Mouse (Mus musculus) ovary, adult 18-20 months (tissue): Measurements from ENCODE around the gene Eps15.

ENCODE experiments used
- DNase-seq: peaks from one replicate; pipeline ENCODE4 v3.0.0; 2022; ENCODE audit warnings: low spot score, mixed read lengths

The Eps15 gene

DNA sequence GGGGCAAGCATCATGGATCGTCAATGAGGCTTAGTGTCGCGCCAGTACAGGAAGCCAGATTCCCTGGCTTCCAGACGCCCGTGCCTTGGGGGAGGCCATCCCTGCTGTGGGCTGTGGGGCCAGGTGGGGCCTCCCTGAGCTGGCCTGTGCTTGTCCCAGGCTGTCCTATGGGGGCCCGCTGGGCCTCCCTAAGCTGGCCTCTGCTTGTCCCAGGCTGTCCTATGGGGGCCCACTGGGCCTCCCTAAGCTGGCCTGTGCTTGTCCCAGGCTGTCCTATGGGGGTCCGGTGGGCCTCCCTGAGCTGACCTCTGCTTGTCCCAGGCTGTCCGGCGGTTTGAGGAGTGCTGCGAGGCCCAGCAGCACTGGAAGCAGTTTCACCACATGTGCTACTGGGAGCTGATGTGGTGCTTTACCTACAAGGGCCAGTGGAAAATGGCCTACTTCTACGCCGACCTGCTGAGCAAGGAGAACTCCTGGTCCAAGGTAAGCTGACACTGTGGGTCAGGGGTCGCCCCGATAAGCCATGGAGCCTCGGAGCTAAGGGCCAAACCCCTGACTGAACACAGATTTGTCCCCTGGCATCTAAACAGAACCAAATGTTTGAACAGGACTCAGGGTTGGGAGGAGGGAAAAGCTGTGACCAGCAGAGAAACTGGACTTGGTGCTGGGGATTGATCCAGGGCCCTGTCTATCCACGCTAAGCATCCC, 152.8 kb downstream of the Eps15 start:
- DNase-seq, result no peak

DNA sequence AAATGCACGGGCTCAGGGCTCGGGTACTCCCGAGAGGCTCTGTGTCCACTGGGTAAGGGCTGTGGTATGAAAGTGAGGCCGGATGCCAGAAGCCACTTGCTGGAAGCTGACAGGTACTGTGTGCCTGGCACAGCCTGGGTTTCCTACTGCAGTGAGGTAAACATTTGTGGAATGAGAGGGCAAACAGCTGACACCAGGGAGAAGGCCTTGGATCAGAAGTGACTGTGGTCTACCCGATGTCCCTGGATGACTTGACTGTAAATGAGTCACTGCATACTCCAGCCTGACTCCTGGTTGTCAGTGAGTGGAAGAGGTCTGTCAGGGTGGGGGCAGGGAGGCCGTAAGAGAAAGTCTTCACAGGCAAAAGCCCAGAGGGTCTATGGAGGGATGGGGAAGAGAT, 153.6 kb downstream of the Eps15 start:
- DNase-seq, result no peak

DNA sequence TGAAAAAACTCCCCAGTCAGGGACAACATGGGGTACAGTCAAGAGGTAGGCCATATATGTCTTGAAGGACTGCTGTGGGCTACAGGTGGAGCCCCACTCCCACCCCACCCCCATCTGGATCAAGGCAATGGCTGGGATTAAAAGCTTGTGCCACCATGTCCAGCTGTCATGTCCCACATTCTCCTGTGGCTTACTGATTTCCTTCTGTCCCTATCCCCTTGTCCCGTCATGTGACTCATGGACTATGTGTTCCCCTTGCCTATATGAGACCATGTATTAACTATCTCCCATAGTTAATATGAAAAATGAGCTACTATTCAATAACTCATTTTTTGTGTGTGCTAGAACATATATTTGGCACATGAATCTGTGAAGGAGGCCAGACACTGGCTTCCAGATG, 154.2 kb downstream of the Eps15 start:
- DNase-seq, result no peak
